Mouse (Mus musculus) neural tube, embryonic 12.5 days (tissue): ENCODE measurements around the gene Cyp26b1. TPM values are rescaled to one million over a fixed set of nuclear protein-coding genes. Genes with fewer than 3 reads are reported as not detected.

ENCODE experiments used
- ATAC-seq: fragments of 200-750 bp; cut with Nextera tagmentation; 2 replicates; pipeline ENCODE4 v1.8.0; 2017; ENCODE audit warnings: low read depth, mild to moderate bottlenecking, moderate TSS enrichment, moderate library complexity; ENCODE audit not compliant: low FRiP score
- H3K27ac ChIP-seq: fragments of 300-500 bp; sonication (generic); 2 replicates; pipeline ENCODE4 v1.5.1; 2016
- H3K27me3 ChIP-seq: fragments of 300-500 bp; sonication (generic); replicated peaks from 2 replicates; pipeline ENCODE4 v1.6.1; 2016; ENCODE audit warnings: mild to moderate bottlenecking
- H3K36me3 ChIP-seq: fragments of 300-500 bp; sonication (generic); 2 replicates; pipeline ENCODE4 v1.6.1; 2016; ENCODE audit warnings: mild to moderate bottlenecking
- H3K4me1 ChIP-seq: fragments of 300-500 bp; sonication (generic); 2 replicates; pipeline ENCODE4 v1.6.1; 2016
- H3K4me2 ChIP-seq: fragments of 300-500 bp; sonication (generic); replicated peaks from 2 replicates; pipeline ENCODE4 v1.6.1; 2016; ENCODE audit warnings: mild to moderate bottlenecking
- H3K4me3 ChIP-seq: fragments of 300-500 bp; sonication (generic); 2 replicates; pipeline ENCODE4 v1.5.1; 2016
- H3K9ac ChIP-seq: fragments of 300-500 bp; sonication (generic); 2 replicates; pipeline ENCODE4 v1.6.1; 2016; ENCODE audit warnings: mild to moderate bottlenecking
- H3K9me3 ChIP-seq: fragments of 300-500 bp; sonication (generic); 2 replicates; pipeline ENCODE4 v1.6.1; 2016; ENCODE audit warnings: mild to moderate bottlenecking
- WGBS: fragments of 180-500 bp; shearing (Covaris S2); methylation state at CpG from one replicate; pipeline ENCODE4 v1.1.7; 2016; 5-methylcytosine and 5-hydroxymethylcytosine counted together
- polyA plus RNA-seq: library from polyadenylated mRNA; unstranded; fragments of >200 nt; fragmentation: Nextera tagmentation; extraction: Ambion mirVana; gene quantifications from 2 replicates; pipeline ENCODE4 v1.2.1, GENCODE M21; 2016

Gene Cyp26b1
- polyA plus RNA-seq, 1 experiment from 2014 or later: 3.6 TPM

DNA sequence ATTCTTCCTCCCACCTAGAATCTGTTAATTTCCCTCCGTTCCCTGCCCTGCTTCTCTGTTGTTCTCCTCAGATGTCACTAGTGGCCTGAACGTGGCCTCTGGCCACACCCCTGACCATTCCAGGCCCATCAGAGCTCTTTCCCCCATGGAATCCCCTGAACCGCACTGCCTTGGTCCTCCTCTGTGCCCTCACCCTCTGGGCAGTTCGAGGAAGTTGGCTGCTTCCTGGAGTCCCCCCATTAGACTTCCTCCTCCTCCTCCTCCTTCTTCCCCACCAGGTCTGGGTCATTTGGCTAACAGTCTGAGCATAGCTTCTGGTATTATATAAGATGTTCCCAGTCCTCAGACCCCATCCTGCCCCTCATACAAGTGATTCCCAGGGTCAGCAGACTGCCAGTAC is 53.8 kb downstream of the Cyp26b1 start:
- WGBS: 52% methylated on average over 4 of the region's 4 CpGs
- no peaks in the 10 kb centered on the region for H3K36me3 ChIP-seq
- H3K9ac ChIP-seq: no peak overlapping the region
- H3K27me3 ChIP-seq: no peaks in the 10 kb centered on the region
- no peaks in the 10 kb centered on the region for H3K4me1 ChIP-seq
- H3K9me3 ChIP-seq: no peaks in the 10 kb centered on the region
- H3K27ac ChIP-seq: no peak overlapping the region
- H3K4me2 ChIP-seq: no peak overlapping the region
- no peak overlapping the region for H3K4me3 ChIP-seq
- no peak for ATAC-seq

DNA sequence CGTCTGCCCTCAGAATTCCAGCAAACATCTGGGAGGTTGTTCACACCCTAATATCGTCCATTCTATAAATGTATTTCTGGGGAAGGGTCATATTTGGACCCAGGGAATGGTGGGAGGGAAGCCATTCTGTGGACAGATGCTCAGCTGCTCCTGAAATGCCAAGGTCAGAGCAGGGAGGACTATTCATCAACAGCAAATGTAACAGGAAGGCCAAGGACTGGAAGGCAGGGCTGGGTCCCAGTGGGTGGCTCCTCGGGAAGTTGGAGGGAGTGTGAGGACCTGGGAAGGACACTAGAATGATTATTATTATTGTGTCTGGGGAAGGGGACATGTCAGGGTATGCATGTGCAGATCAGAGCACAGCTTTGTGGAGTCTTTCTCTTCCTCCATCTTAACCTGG is 55.0 kb downstream of the Cyp26b1 start:
- Histone ChIP-seq H3K9me3 (no peaks in the 10 kb centered on the region), H3K27me3 (no peaks in the 10 kb centered on the region), H3K4me2 (no peak overlapping the region), H3K36me3 (no peaks in the 10 kb centered on the region), H3K27ac (no peak overlapping the region), H3K4me1 (no peaks in the 10 kb centered on the region), H3K9ac (no peak overlapping the region), H3K4me3 (no peak overlapping the region)
- ATAC-seq: no peak
- WGBS: 72% methylated on average over 3 of the region's 3 CpGs

DNA sequence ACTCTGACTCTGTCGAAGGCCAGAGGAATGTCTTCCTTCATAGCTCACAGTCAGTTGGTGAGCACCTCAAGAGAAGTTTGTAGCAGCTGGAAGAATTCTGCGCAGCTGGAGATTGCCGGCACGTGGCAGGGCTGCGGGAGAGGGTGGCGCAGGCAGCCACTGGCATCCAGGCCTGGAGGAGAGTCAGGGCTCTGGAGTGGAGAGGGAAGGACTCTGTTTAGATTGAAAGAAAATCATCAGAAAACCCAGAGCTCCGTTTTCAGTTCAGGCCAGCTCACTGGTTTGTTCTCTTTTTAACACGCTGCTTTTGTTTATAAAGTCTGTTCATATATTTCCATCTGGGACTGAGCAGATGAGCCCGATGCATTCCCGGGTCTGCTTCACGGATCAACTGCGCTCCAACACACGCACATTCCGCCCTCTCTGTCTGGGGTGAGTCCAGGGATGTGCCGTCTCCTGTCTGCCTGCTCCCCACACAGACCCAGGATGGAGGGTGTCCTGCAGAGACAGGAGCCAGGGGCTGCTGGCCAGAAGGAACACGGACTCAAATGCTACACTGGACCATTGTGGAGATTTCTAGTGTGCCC is 56.0 kb downstream of the Cyp26b1 start:
- 81% methylated on average over 16 of the region's 16 CpGs for WGBS
- no peak overlapping the region for H3K27ac ChIP-seq
- no peaks in the 10 kb centered on the region for H3K36me3 ChIP-seq
- H3K4me2 ChIP-seq: no peak overlapping the region
- no peak overlapping the region for H3K9ac ChIP-seq
- no peaks in the 10 kb centered on the region for H3K9me3 ChIP-seq
- no peak for ATAC-seq
- H3K4me1 ChIP-seq: no peaks in the 10 kb centered on the region
- no peak overlapping the region for H3K4me3 ChIP-seq
- no peaks in the 10 kb centered on the region for H3K27me3 ChIP-seq

DNA sequence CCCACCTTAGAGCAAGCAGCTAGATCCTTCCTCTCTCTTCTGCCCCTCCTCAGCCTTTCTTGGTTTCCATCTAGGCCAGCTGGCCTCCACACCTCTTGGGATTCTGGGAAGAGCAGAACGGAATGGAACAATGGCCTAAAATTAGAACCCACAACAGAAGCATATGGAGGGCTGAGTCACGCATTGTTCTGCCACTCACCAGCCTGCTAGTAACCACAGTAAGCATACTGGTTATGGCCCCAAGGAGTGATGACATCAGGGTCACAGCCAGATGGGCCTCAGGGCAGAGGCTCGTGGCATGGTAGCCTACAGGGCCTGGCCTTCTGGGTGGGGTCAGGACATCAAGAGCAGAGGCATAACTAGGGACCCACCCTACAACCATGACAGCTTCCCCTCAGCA is 58.8 kb downstream of the Cyp26b1 start:
- Histone ChIP-seq H3K4me1 (no peaks in the 10 kb centered on the region), H3K4me3 (no peak overlapping the region), H3K9ac (no peak overlapping the region), H3K27me3 (no peaks in the 10 kb centered on the region), H3K9me3 (no peaks in the 10 kb centered on the region), H3K27ac (no peak overlapping the region), H3K36me3 (no peaks in the 10 kb centered on the region), H3K4me2 (no peak overlapping the region)
- ATAC-seq: no peak
- WGBS: 76% methylated on average over 3 of the region's 3 CpGs

DNA sequence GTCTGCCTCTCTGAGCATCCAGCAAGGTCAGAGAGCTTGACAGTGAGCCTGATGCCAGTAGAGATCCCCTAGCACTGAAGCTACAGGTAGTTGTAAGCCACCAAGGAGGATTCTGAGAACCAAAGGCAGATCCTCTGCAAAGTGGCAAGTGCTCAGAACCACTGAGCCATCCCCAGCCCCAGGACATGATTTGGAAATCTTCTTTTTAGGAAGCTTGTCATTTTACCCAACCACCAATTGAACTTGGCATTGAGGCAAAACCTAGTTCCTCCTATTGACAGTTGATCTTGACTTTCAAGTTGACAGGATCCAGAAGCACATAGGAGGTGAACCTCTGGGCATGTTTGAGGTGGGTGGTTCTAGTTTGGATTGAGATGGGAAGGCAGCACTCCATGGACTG is 63.8 kb downstream of the Cyp26b1 start:
- Histone ChIP-seq H3K36me3 (no peaks in the 10 kb centered on the region), H3K9me3 (no peaks in the 10 kb centered on the region), H3K9ac (no peak overlapping the region), H3K27me3 (no peaks in the 10 kb centered on the region), H3K4me2 (no peak overlapping the region), H3K27ac (no peak overlapping the region), H3K4me3 (no peak overlapping the region), H3K4me1 (no peaks in the 10 kb centered on the region)
- no peak for ATAC-seq

DNA sequence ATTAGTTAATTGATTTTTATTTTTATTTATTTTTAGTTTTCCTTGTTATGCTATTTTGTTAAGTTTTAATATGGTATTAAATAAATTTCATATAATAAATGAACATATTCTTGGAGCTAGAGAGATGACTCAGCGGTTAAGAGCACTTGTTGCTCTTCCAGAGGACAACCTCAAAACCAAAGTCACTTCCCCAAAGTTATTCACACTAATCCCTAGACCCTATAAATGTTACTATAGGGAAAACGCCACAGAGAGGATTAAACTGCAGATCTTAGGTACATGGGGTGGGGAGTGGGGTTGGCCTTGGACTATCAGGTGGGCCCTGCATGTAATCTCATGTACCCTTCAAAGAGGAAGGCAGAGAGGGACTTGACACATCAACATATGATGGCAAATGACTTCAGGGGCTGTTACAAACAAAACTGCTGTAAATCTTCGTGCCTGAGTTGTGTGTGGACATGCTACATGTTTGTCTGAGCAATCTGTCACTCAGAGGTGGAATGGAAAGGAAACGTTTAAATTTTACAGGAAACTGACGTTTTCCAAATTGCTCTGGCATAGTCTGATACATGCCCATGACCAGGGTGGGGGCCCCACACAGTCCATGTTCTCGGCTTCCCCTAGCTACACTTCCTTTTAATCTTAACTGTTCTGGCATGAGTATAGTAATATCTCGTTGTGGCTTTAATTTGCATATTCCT is 68.7 kb downstream of the Cyp26b1 start:
- ATAC-seq: no peak
- H3K9ac ChIP-seq: no peak overlapping the region
- H3K4me2 ChIP-seq: no peak overlapping the region
- H3K27me3 ChIP-seq: no peaks in the 10 kb centered on the region
- no peak overlapping the region for H3K4me3 ChIP-seq
- H3K9me3 ChIP-seq: no peaks in the 10 kb centered on the region
- WGBS: 87% methylated on average over 7 of the region's 7 CpGs
- no peaks in the 10 kb centered on the region for H3K36me3 ChIP-seq
- no peaks in the 10 kb centered on the region for H3K4me1 ChIP-seq
- no peak overlapping the region for H3K27ac ChIP-seq
